ENCODE assay signal across 10 mouse cellular contexts in genomic region chr11:65268310-65268709, GRCm38 (mm10). TPM values are rescaled to one million over a fixed set of nuclear protein-coding genes. Genes with fewer than 3 reads are reported as not detected.
DNase-seq lines count a peak whose midpoint lies in the region; ATAC-seq lines count a peak whose summit lies in the region.
"Had no signal": no experiment of that assay in that cellular context is flagged by ENCODE, and none has a peak within 500 bp of the region (broad histone marks: within the 10 kb centered on the region; RNA-seq: fewer than 3 reads in every experiment).

No protein-coding gene starts in this region.

- H3K4me2 ChIP-seq in embryonic facial prominence, embryonic 11.5 days (ENCODE audit: low read depth, low read length) = no peak overlapping the region
- no peak overlapping the region for H3K4me2 ChIP-seq in midbrain, embryonic 11.5 days
- H3K4me2 ChIP-seq: embryonic facial prominence, embryonic 15.5 days; limb, embryonic 13.5 days had no signal

- no peak for ATAC-seq in embryonic facial prominence, embryonic 11.5 days (replicated peaks; ENCODE audit: insufficient number of reproducible peaks, low FRiP score, low TSS enrichment, low read depth)
- ATAC-seq in midbrain, embryonic 11.5 days (ENCODE audit: low FRiP score) = no peak

- peaks cover 2% of the 10 kb centered on the region; the same call in 1 of the 2 replicates for H3K4me1 ChIP-seq in embryonic facial prominence, embryonic 11.5 days (ENCODE audit: control insufficient read depth, insufficient read depth, low read length)
- peaks cover 18% of the 10 kb centered on the region for H3K4me1 ChIP-seq in embryonic facial prominence, embryonic 10.5 days
- H3K4me1 ChIP-seq in midbrain, embryonic 11.5 days (ENCODE audit: control insufficient read depth, insufficient read depth, low read length) = peaks cover 6% of the 10 kb centered on the region

- WGBS in embryonic facial prominence, embryonic 11.5 days = 47% methylated on average over 4 of the region's 4 CpGs
- 61% methylated on average over 4 of the region's 4 CpGs for WGBS in embryonic facial prominence, embryonic 10.5 days
- WGBS in midbrain, embryonic 11.5 days = 64% methylated on average over 4 of the region's 4 CpGs

- H3K4me3 ChIP-seq in embryonic facial prominence, embryonic 11.5 days (ENCODE audit: low read depth, low read length) = no peak overlapping the region
- no peak overlapping the region for H3K4me3 ChIP-seq in embryonic facial prominence, embryonic 10.5 days
- no peak overlapping the region for H3K4me3 ChIP-seq in midbrain, embryonic 11.5 days (ENCODE audit: low read depth, low read length)
- H3K4me3 ChIP-seq: embryonic facial prominence, embryonic 15.5 days; limb, embryonic 13.5 days had no signal

- H3K9me3 ChIP-seq in embryonic facial prominence, embryonic 11.5 days (replicated peaks; ENCODE audit: control insufficient read depth, low read length) = no peaks in the 10 kb centered on the region
- no peaks in the 10 kb centered on the region for H3K9me3 ChIP-seq in embryonic facial prominence, embryonic 10.5 days
- no peaks in the 10 kb centered on the region for H3K9me3 ChIP-seq in midbrain, embryonic 11.5 days (ENCODE audit: control insufficient read depth, low read length)
- H3K9me3 ChIP-seq: embryonic facial prominence, embryonic 15.5 days; limb, embryonic 13.5 days had no signal

- H3K36me3 ChIP-seq in embryonic facial prominence, embryonic 11.5 days (replicated peaks; ENCODE audit: control insufficient read depth, insufficient read depth, low read depth, low read length) = no peaks in the 10 kb centered on the region
- no peaks in the 10 kb centered on the region for H3K36me3 ChIP-seq in embryonic facial prominence, embryonic 10.5 days (replicated peaks)
- no peaks in the 10 kb centered on the region for H3K36me3 ChIP-seq in midbrain, embryonic 11.5 days (ENCODE audit: control insufficient read depth, insufficient read depth, low read length)
- H3K36me3 ChIP-seq: embryonic facial prominence, embryonic 15.5 days; limb, embryonic 13.5 days had no signal

- H3K27ac ChIP-seq in embryonic facial prominence, embryonic 11.5 days (replicated peaks; ENCODE audit: low read depth, low read length) = no peak overlapping the region
- H3K27ac ChIP-seq in embryonic facial prominence, embryonic 10.5 days (replicated peaks) = no peak overlapping the region
- H3K27ac ChIP-seq in midbrain, embryonic 11.5 days (ENCODE audit: low read depth, low read length) = no peak overlapping the region
- H3K27ac ChIP-seq: embryonic facial prominence, embryonic 15.5 days; limb, embryonic 13.5 days had no signal

- peak; percentile 18 for DNase-seq in embryonic facial prominence, embryonic 11.5 days (ENCODE audit: low spot score)
- DNase-seq in embryonic facial prominence, embryonic 10.5 days (ENCODE audit: low spot score) = no peak
- peak; percentile 41 for DNase-seq in right cerebral cortex, adult 18-20 months
- no peak for DNase-seq in right cerebral cortex, postnatal 14 days
- DNase-seq in kidney, postnatal 10 days = peak; percentile 29
- no peak for DNase-seq in spleen, postnatal 4 days (ENCODE audit: low spot score in 2 of 2)
- no peak for DNase-seq in midbrain, embryonic 11.5 days (ENCODE audit: low spot score, missing footprints)
- no peak for DNase-seq in gastrocnemius, postnatal 4 days (ENCODE audit: low spot score in 2 of 2)

- peaks cover 4% of the 10 kb centered on the region; the same call in 1 of the 2 replicates for H3K27me3 ChIP-seq in embryonic facial prominence, embryonic 11.5 days (ENCODE audit: control insufficient read depth, insufficient read depth, low read length)
- H3K27me3 ChIP-seq in embryonic facial prominence, embryonic 10.5 days (replicated peaks; ENCODE audit: low read depth, poor library complexity, severe bottlenecking) = peaks cover 37% of the 10 kb centered on the region
- H3K27me3 ChIP-seq in midbrain, embryonic 11.5 days (ENCODE audit: control insufficient read depth, insufficient read depth, low read length) = peaks cover 4% of the 10 kb centered on the region; the same call in 1 of the 2 replicates

- H3K9ac ChIP-seq in embryonic facial prominence, embryonic 11.5 days (replicated peaks; ENCODE audit: low read length) = no peak overlapping the region
- H3K9ac ChIP-seq in midbrain, embryonic 11.5 days (ENCODE audit: low read length) = no peak overlapping the region
- H3K9ac ChIP-seq: embryonic facial prominence, embryonic 15.5 days; limb, embryonic 13.5 days had no signal

RNA-seq across cellular contexts. Expression of gene Myocd, which starts 1.5 kb away (rescaled TPM):
- 2.1 and 2.8 TPM in 2 replicates for polyA plus RNA-seq in embryonic facial prominence, embryonic 11.5 days (2014; fragmentation: Nextera tagmentation; extraction: Ambion mirVana)
- polyA plus RNA-seq in embryonic facial prominence, embryonic 10.5 days (2016; fragmentation: Nextera tagmentation; extraction: Ambion mirVana) = 1.6 and 1.8 TPM in 2 replicates
- 1.9 and 2.4 TPM in 2 replicates for polyA plus RNA-seq in midbrain, embryonic 11.5 days (2014; fragmentation: Nextera tagmentation; extraction: Ambion mirVana)
- 1 to 10 TPM; 3.1 to 3.8 TPM for total RNA-seq in gastrocnemius, postnatal 4 days (2021)

Comparison
In these comparisons a context has a peak if more than half of its experiments do, and no peak if none do; other contexts are left out.
1. DNase-seq: peak in embryonic facial prominence, embryonic 11.5 days (single experiment), right cerebral cortex, adult 18-20 months (single experiment) and kidney, postnatal 10 days (single experiment); none in embryonic facial prominence, embryonic 10.5 days (single experiment), right cerebral cortex, postnatal 14 days (single experiment), spleen, postnatal 4 days (0 of 2), midbrain, embryonic 11.5 days (single experiment) and gastrocnemius, postnatal 4 days (0 of 2).